Mouse (Mus musculus) liver, adult 2 months (tissue): ENCODE data around the gene Lrrc49. TPM values are rescaled to one million over a fixed set of nuclear protein-coding genes. Genes with fewer than 3 reads are reported as not detected.
A peak's percentile ranks its signal among the peaks of the same experiment; 100 is the strongest.

ENCODE experiments used
- DNase-seq: peaks from one replicate; pipeline ENCODE4 v3.0.0-alpha.2; 2011; ENCODE audit warnings: low read depth, low spot score; ENCODE audit errors: extremely low read depth
- H3K27ac ChIP-seq: fragments of 200-500 bp; replicated peaks from 2 replicates; pipeline ENCODE4 v1.5.1; 2012; ENCODE audit warnings: low read depth, mild to moderate bottlenecking, control low read depth, inconsistent platforms, low read length; ENCODE audit not compliant: insufficient read depth
- H3K27me3 ChIP-seq: fragments of 200-500 bp; 2 replicates; pipeline ENCODE4 v1.6.1; 2012; ENCODE audit warnings: mild to moderate bottlenecking, moderate library complexity, low read length, inconsistent platforms; ENCODE audit not compliant: control insufficient read depth, insufficient read depth
- H3K36me3 ChIP-seq: fragments of 200-500 bp; 2 replicates; pipeline ENCODE4 v1.6.1; 2012; ENCODE audit warnings: low read length, inconsistent platforms; ENCODE audit not compliant: control insufficient read depth, insufficient read depth
- H3K4me1 ChIP-seq: fragments of 200-500 bp; 2 replicates; pipeline ENCODE4 v1.6.1; 2011; ENCODE audit warnings: low read length; ENCODE audit not compliant: control insufficient read depth, insufficient read depth
- H3K4me3 ChIP-seq: fragments of 200-500 bp; 2 replicates; pipeline ENCODE4 v1.5.1; 2011; ENCODE audit warnings: low read depth, mild to moderate bottlenecking, control low read depth, low read length, moderate library complexity; ENCODE audit not compliant: insufficient read depth
- H3K79me2 ChIP-seq: fragments of 200-500 bp; 2 replicates; pipeline ENCODE4 v1.6.1; 2012; ENCODE audit warnings: inconsistent platforms, mild to moderate bottlenecking, low read length, moderate library complexity; ENCODE audit not compliant: control insufficient read depth, insufficient read depth
- H3K9ac ChIP-seq: fragments of 200-500 bp; 2 replicates; pipeline ENCODE4 v1.6.1; 2012; ENCODE audit warnings: low read depth, mild to moderate bottlenecking, control low read depth, inconsistent platforms, low read length
- CTCF ChIP-seq: fragments of 200-500 bp; IDR thresholded peaks from 2 replicates; pipeline ENCODE4 v1.5.1; 2011; ENCODE audit warnings: low read depth, low read length, control low read depth
- POLR2A ChIP-seq: fragments of 200-500 bp; IDR thresholded peaks from 2 replicates; pipeline ENCODE4 v1.6.1; 2011; ENCODE audit warnings: low read length, control low read depth; ENCODE audit not compliant: insufficient read depth; ENCODE audit errors: extremely low read depth
- WGBS: fragments of 180-500 bp; shearing (Covaris S2); methylation state at CpG from one replicate; pipeline ENCODE4 v1.1.7; 2018; 5-methylcytosine and 5-hydroxymethylcytosine counted together
- polyA plus RNA-seq: library from polyadenylated mRNA; depleted of rRNA; stranded (reverse); fragments of >200 nt; gene quantifications from 2 replicates; pipeline ENCODE4 v1.2.3, GENCODE M21; 2012; rRNA removed
- total RNA-seq: library from RNA; depleted of rRNA; stranded (reverse); fragments of >200 nt; gene quantifications from 2 replicates; pipeline ENCODE4 v1.2.3, GENCODE M21; 2014; rRNA removed

Gene Lrrc49
- total and polyA plus RNA-seq, 2 experiments, result 0.17 to 0.28 TPM

- Histone ChIP-seq H3K4me1 (no peaks in the 10 kb centered on the region), H3K36me3 (no peaks in the 10 kb centered on the region), H3K4me3 (no peak overlapping the region), H3K9ac (no peak overlapping the region), H3K27me3 (peaks cover 4% of the 10 kb centered on the region; the same call in 1 of the 2 replicates), H3K79me2 (no peaks in the 10 kb centered on the region), H3K27ac (no peak overlapping the region)
- TF ChIP-seq POLR2A, result no peak
- no peak for TF ChIP-seq CTCF
- no peak for DNase-seq
- WGBS, result 70% methylated on average over 5 of the region's 5 CpGs
These were observed 161.8 kb downstream of the Lrrc49 start for GRCm38 (mm10) chr9:60526195-60526594.

- H3K4me3 ChIP-seq, result peak within 1 kb of the TSS; percentile 49; the same call in 1 of the 2 replicates
- H3K27me3 ChIP-seq, result peaks cover 4% of the 10 kb centered on the region; the same call in 1 of the 2 replicates
- DNase-seq, result no peak
- no peaks in the 10 kb centered on the region for H3K4me1 ChIP-seq
- no peak for TF ChIP-seq POLR2A
- peak; percentile 65 for TF ChIP-seq CTCF
- peak within 1 kb of the TSS; percentile 57 for H3K9ac ChIP-seq
- H3K27ac ChIP-seq, result no peak within 1 kb of the TSS
- 2% methylated on average over 51 of the region's 51 CpGs for WGBS
- no peaks in the 10 kb centered on the region for H3K36me3 ChIP-seq
- H3K79me2 ChIP-seq, result no peaks in the 10 kb centered on the region
These were observed 166.1 kb downstream of the Lrrc49 start, which contains the start of gene Thsd4 for GRCm38 (mm10) chr9:60521806-60522264. TSS of gene Thsd4 (minus strand) at chr9:60522046.

- H3K4me3 ChIP-seq, result no peak overlapping the region
These were observed 166.8 kb downstream of the Lrrc49 start for GRCm38 (mm10) chr9:60521143-60521542.

GRCm38 (mm10) chr9:60519601-60520000 is 168.4 kb downstream of the Lrrc49 start:
- Histone ChIP-seq H3K79me2 (no peaks in the 10 kb centered on the region), H3K4me1 (no peaks in the 10 kb centered on the region), H3K36me3 (no peaks in the 10 kb centered on the region), H3K27ac (no peak overlapping the region), H3K9ac (no peak overlapping the region), H3K4me3 (no peak overlapping the region), H3K27me3 (peaks cover 4% of the 10 kb centered on the region; the same call in 1 of the 2 replicates)
- DNase-seq, result no peak
- TF ChIP-seq POLR2A (no peak), CTCF (no peak)
- WGBS, result 67% methylated on average over 3 of the region's 3 CpGs

More at GRCm38 (mm10) chr9:60521143-60521542, 166.8 kb downstream of the Lrrc49 start:
- no peak for TF ChIP-seq CTCF
- TF ChIP-seq POLR2A, result no peak
- 33% methylated on average over 5 of the region's 5 CpGs for WGBS
- Histone ChIP-seq H3K27me3 (peaks cover 4% of the 10 kb centered on the region; the same call in 1 of the 2 replicates), H3K36me3 (no peaks in the 10 kb centered on the region), H3K27ac (no peak overlapping the region), H3K4me1 (no peaks in the 10 kb centered on the region), H3K79me2 (no peaks in the 10 kb centered on the region), H3K9ac (no peak overlapping the region)
- DNase-seq, result no peak

Other genes starting within 250 kb of the Lrrc49 start
- 0.92 and 1.1 TPM in 2 replicates for gene Thsd4, start 166.1 kb downstream of the Lrrc49 start, total RNA-seq
- gene Thsd4, start 166.1 kb downstream of the Lrrc49 start, polyA plus RNA-seq, result 0.70 and 0.93 TPM in 2 replicates
- not detected in 2 replicates for gene Larp6, start 24.8 kb upstream of the Lrrc49 start, total RNA-seq
- gene Larp6, start 24.8 kb upstream of the Lrrc49 start, polyA plus RNA-seq, result 0.04 TPM in 1 of 2 replicates, not detected in the other
- gene Uaca, start 106.4 kb upstream of the Lrrc49 start, total RNA-seq, result 3.5 and 3.7 TPM in 2 replicates
- gene Uaca, start 106.4 kb upstream of the Lrrc49 start, polyA plus RNA-seq, result 1.7 and 2.0 TPM in 2 replicates